Mouse (Mus musculus) heart, embryonic 16.5 days (tissue): ENCODE measurements around the gene Rassf2. TPM values are rescaled to one million over a fixed set of nuclear protein-coding genes. Genes with fewer than 3 reads are reported as not detected.

Experiments
- ATAC-seq: fragments of 200-750 bp; cut with Nextera tagmentation; replicated peaks from 2 replicates; pipeline ENCODE4 v1.8.0; 2017; ENCODE audit warnings: moderate number of reproducible peaks; ENCODE audit not compliant: insufficient read depth, low FRiP score; ENCODE audit errors: extremely low read depth
- H3K27ac ChIP-seq: fragments of 300-500 bp; sonication (generic); 2 replicates; pipeline ENCODE4 v1.5.1; 2014; ENCODE audit warnings: mild to moderate bottlenecking, low read length, control low read depth, moderate library complexity
- H3K27me3 ChIP-seq: fragments of 300-500 bp; sonication (generic); 2 replicates; pipeline ENCODE4 v1.6.1; 2014; ENCODE audit warnings: low read length, mixed read lengths; ENCODE audit not compliant: control insufficient read depth, insufficient read depth
- H3K36me3 ChIP-seq: fragments of 300-500 bp; sonication (generic); 2 replicates; pipeline ENCODE4 v1.6.1; 2014; ENCODE audit not compliant: control insufficient read depth, insufficient read depth
- H3K4me1 ChIP-seq: fragments of 300-500 bp; sonication (generic); 2 replicates; pipeline ENCODE4 v1.6.1; 2014; ENCODE audit warnings: low read length, mixed read lengths; ENCODE audit not compliant: control insufficient read depth, insufficient read depth
- H3K4me2 ChIP-seq: fragments of 300-500 bp; sonication (generic); 2 replicates; pipeline ENCODE4 v1.6.1; 2014; ENCODE audit warnings: low read depth, mild to moderate bottlenecking, control low read depth, low read length
- H3K4me3 ChIP-seq: fragments of 300-500 bp; sonication (generic); 2 replicates; pipeline ENCODE4 v1.5.1; 2014; ENCODE audit warnings: mild to moderate bottlenecking, control low read depth, low read length
- H3K9ac ChIP-seq: fragments of 300-500 bp; sonication (generic); 2 replicates; pipeline ENCODE4 v1.6.1; 2014; ENCODE audit warnings: low read length, control low read depth
- H3K9me3 ChIP-seq: fragments of 300-500 bp; sonication (generic); replicated peaks from 2 replicates; pipeline ENCODE4 v1.6.1; 2016; ENCODE audit warnings: low read length; ENCODE audit not compliant: control insufficient read depth
- WGBS: fragments of 180-500 bp; shearing (Covaris S2); extraction: QIAGEN DNeasy Blood & Tissue Kit; methylation state at CpG from one replicate; pipeline ENCODE4 v1.1.7; 2014; 5-methylcytosine and 5-hydroxymethylcytosine counted together
- polyA plus RNA-seq: library from polyadenylated mRNA; unstranded; fragments of >200 nt; fragmentation: Nextera tagmentation; extraction: Ambion mirVana; gene quantifications from 2 replicates; pipeline ENCODE4 v1.2.1, GENCODE M21; 2015

Rassf2 gene
- polyA plus RNA-seq, 1 experiment from 2014 or later = 12.5 TPM

DNA sequence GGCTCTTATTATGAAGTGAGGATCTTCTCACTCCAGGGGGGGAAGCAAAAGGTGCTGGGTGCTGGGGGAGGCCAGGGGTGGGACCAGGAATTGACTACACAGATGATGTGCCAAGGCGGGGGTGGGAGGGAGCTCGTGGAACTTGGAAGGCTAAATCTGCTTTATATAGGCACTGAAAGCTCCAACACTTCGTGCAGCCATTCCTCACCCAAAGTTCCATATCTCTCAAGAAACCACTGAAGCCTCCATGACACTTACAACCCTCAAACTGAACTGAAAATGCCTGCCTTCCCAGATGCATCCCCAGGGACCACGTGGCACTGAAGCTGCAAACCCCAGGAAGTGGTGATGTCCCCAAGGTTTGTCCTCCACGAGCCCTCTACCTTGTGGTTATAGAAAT, 26.1 kb downstream of the Rassf2 start:
- Histone ChIP-seq H3K27me3 (no peaks in the 10 kb centered on the region), H3K4me3 (no peak overlapping the region), H3K4me2 (no peak overlapping the region), H3K27ac (no peak overlapping the region), H3K36me3 (0 out of 2 replicates have a peak, but pooled peaks cover 4% of the 10 kb centered on the region), H3K4me1 (peaks cover 16% of the 10 kb centered on the region), H3K9me3 (no peaks in the 10 kb centered on the region), H3K9ac (no peak overlapping the region)
- WGBS = 71% methylated on average over 5 of the region's 5 CpGs
- ATAC-seq = no peak

DNA sequence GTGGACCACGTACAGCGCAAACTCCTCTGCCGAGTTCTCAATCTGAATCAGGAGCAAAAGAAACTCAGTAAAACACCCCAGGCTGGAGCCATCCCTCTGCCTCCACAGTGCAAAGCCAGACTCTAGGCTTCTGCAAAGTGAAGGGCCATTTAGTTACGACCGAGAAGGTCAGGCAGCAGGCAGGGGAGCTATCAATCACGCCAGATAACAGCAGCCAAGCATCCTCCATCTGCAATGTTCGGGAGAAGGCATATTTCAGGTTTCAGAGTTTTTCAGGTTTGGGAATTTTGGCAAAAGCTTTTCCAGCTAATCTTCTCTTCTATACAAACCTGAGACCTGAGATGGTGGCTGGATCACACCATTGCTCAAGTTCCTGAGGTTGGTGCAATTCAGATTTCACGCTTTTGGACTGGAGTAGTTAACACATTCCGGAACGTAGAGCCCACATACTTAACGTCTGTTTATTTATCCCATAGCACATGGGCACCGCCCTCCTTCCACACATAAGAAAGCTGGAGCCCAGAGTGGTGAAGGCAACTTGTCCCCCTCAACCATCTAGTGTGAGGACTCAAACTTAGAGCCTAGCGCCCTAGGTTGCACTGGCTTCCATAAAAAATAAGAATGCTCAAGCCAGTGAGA, 28.2 kb downstream of the Rassf2 start:
- 58% methylated on average over 13 of the region's 13 CpGs for WGBS
- Histone ChIP-seq H3K27me3 (no peaks in the 10 kb centered on the region), H3K27ac (no peak overlapping the region), H3K36me3 (peaks cover 6% of the 10 kb centered on the region; the same call in 1 of the 2 replicates), H3K9me3 (no peaks in the 10 kb centered on the region), H3K9ac (no peak overlapping the region), H3K4me2 (no peak overlapping the region), H3K4me1 (peaks cover 13% of the 10 kb centered on the region), H3K4me3 (no peak overlapping the region)
- ATAC-seq = no peak

DNA sequence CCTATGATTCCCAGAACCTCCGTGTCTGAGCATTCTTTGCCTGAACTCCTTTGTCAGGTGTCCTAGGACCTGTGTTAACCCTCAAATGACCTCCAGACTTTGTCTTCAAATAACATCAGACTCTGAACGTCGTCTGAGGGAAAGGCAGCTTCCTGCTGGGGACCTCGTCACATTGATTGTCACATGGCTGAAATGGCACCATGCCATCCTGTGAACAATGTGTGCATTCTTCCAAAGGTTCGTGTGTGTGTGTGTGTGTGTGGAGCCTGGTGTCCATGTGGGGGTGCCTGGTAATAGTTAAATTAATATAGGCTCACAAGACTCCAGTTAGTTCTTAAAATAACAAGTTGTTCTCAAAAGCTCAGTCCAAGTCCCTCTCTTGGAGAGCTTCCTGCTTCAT, 32.7 kb downstream of the Rassf2 start:
- H3K36me3 ChIP-seq = peaks cover 10% of the 10 kb centered on the region; the same call in 1 of the 2 replicates
- no peak overlapping the region for H3K9ac ChIP-seq
- no peak overlapping the region for H3K4me3 ChIP-seq
- no peak overlapping the region for H3K27ac ChIP-seq
- ATAC-seq = no peak
- no peaks in the 10 kb centered on the region for H3K27me3 ChIP-seq
- H3K9me3 ChIP-seq = no peaks in the 10 kb centered on the region
- no peak overlapping the region for H3K4me2 ChIP-seq
- H3K4me1 ChIP-seq = peaks cover 7% of the 10 kb centered on the region
- 35% methylated on average over 5 of the region's 5 CpGs for WGBS

DNA sequence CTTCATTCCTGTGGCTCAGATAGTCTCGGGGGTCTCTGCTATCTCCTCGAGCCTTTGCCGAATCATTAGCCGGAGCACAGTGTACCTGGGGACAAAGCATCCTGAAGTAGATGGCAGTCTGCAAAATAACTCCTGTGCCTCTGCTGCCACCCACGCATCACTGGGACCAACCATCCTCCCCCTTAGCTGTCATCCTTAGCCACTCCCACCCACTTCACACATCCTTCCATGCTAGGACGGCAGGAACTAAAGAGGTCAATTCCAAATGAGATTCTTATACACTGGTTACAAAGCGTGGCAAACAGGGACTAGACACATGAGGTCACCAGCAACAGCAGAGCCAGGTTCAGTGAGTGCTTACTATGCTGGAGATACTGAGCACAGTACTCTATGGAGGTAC, 33.7 kb downstream of the Rassf2 start:
- WGBS = 74% methylated on average over 7 of the region's 7 CpGs
- H3K27me3 ChIP-seq = no peaks in the 10 kb centered on the region
- no peak for ATAC-seq
- no peak overlapping the region for H3K9ac ChIP-seq
- H3K36me3 ChIP-seq = peaks cover 10% of the 10 kb centered on the region; the same call in 1 of the 2 replicates
- no peak overlapping the region for H3K4me2 ChIP-seq
- H3K4me1 ChIP-seq = peaks cover 12% of the 10 kb centered on the region
- no peaks in the 10 kb centered on the region for H3K9me3 ChIP-seq
- H3K27ac ChIP-seq = no peak overlapping the region
- no peak overlapping the region for H3K4me3 ChIP-seq

DNA sequence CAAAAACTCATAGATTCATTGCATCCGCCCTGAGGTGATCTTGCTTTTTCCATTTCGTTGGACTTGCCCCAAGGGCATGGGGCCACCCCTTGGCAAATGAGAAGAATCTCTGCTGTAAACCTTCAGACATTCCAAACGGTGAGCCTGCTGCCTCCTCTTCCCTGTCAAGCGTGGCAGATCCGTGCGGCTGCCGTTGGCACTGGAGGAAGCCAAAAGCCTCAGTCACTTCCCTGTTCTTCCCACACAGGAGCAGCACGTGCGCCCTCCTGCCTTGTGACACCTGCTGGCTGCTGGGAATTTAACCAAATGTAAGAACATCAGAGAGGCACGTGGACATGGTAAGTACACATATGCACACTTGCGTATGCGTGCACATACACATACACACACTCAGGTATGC, 34.3 kb downstream of the Rassf2 start:
- H3K27me3 ChIP-seq = no peaks in the 10 kb centered on the region
- H3K4me2 ChIP-seq = no peak overlapping the region
- H3K9ac ChIP-seq = no peak overlapping the region
- peaks cover 10% of the 10 kb centered on the region; the same call in 1 of the 2 replicates for H3K36me3 ChIP-seq
- 86% methylated on average over 12 of the region's 12 CpGs for WGBS
- no peak overlapping the region for H3K4me3 ChIP-seq
- H3K9me3 ChIP-seq = no peaks in the 10 kb centered on the region
- ATAC-seq = no peak
- no peak overlapping the region for H3K27ac ChIP-seq
- peaks cover 12% of the 10 kb centered on the region for H3K4me1 ChIP-seq

DNA sequence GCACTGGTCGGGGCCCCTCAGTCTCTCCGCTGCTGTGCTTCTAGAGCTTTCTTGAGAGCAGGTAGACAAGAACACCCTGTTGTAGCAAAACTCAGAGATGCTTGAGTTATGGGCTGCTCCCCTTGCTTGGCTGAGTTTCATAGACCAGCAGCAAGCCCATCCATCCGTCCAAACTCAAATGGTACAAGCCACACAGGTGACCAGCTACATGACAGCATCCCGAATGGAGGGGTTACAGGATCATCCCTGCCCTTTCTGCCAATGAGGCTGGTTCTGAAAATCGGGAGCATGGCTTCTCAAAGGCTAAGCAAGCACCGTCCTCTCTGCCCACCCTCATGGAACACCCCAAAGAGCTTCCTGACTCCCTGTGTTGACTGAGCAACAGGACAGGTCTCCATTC, 35.1 kb downstream of the Rassf2 start:
- Histone ChIP-seq H3K27me3 (no peaks in the 10 kb centered on the region), H3K9me3 (no peaks in the 10 kb centered on the region), H3K9ac (no peak overlapping the region), H3K4me2 (no peak overlapping the region), H3K4me3 (no peak overlapping the region), H3K27ac (no peak overlapping the region), H3K36me3 (peaks cover 10% of the 10 kb centered on the region; the same call in 1 of the 2 replicates), H3K4me1 (peaks cover 12% of the 10 kb centered on the region)
- 91% methylated on average over 6 of the region's 6 CpGs for WGBS
- no peak for ATAC-seq

DNA sequence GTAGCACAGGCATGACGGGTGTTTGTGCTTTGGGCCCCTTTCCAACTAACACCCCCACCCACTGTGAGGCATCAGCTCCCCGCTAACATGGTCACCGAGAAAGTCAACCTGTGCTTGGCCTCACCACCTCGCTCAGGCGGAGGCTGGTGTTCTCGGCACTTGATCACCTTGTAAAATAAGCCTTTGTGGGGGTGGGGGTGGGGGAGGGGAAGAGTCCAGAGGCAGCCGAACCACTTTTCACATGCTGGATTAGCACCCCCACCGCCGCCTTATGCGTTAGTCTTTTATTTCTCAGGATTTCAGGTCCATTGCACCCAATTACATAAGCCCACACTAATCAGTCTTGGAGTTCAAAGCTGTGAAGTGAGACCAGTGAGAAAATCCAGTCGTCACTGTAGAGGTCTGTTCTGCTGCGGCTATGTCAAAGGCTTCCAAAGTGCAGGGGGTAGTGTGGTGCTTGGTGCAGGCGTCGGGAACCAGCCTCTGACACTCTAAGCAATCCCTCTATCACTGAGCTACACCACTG, 36.4 kb downstream of the Rassf2 start:
- WGBS = 37% methylated on average over 14 of the region's 14 CpGs
- Histone ChIP-seq H3K9me3 (no peaks in the 10 kb centered on the region), H3K4me2 (peak overlapping the region; percentile 33), H3K27ac (peak overlapping the region; percentile 47), H3K9ac (no peak overlapping the region), H3K36me3 (peaks cover 10% of the 10 kb centered on the region; the same call in 1 of the 2 replicates), H3K27me3 (no peaks in the 10 kb centered on the region), H3K4me3 (no peak overlapping the region), H3K4me1 (peaks cover 12% of the 10 kb centered on the region)
- ATAC-seq = peak; percentile 31; the same call in 1 of the 2 replicates

DNA sequence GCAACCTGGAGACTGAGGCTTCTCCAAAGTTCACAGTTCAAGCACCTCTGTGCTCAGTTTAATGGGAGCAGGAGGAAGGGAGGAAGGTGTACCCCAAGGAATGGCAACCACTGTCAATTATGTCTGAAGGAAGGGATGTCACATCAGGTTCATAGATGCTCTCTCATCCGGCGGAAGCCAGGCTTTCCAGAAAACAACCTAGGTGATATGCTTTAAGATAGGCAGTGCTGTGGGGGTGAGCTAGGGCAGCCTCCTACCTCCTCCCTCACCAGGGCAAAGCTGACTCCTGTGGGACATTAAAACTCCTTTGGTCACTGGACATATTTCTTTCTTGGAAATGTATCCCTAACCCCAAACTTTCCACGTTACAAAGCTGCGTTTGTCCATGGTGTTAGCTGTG, 36.9 kb downstream of the Rassf2 start:
- Histone ChIP-seq H3K36me3 (peaks cover 10% of the 10 kb centered on the region; the same call in 1 of the 2 replicates), H3K4me3 (no peak overlapping the region), H3K4me1 (peaks cover 12% of the 10 kb centered on the region), H3K9me3 (no peaks in the 10 kb centered on the region), H3K4me2 (peak overlapping the region; percentile 33), H3K9ac (no peak overlapping the region), H3K27ac (no peak overlapping the region), H3K27me3 (no peaks in the 10 kb centered on the region)
- 69% methylated on average over 4 of the region's 4 CpGs for WGBS
- no peak for ATAC-seq

DNA sequence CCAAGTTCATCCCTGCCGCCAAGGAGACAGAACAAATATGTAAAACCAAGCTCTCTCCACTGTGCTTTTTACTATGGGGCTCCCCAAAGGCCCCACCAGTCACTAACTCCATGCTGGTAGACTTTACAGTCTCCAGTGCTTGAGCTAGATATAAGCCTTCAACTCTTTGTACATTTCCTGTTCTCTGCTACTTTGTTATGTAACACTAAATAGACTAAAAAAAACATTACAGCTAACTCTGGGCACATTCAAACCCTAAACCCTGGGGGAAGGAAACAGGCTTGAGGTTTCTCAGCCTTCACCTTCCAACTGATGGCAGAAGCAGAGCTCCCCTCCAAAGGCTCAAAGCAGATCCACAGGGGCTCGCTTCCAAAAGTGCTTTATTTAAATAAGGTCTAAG, 37.6 kb downstream of the Rassf2 start:
- H3K4me3 ChIP-seq = no peak overlapping the region
- no peak for ATAC-seq
- no peak overlapping the region for H3K4me2 ChIP-seq
- no peaks in the 10 kb centered on the region for H3K9me3 ChIP-seq
- no peaks in the 10 kb centered on the region for H3K27me3 ChIP-seq
- H3K36me3 ChIP-seq = 0 out of 2 replicates have a peak, but pooled peaks cover 4% of the 10 kb centered on the region
- no peak overlapping the region for H3K9ac ChIP-seq
- WGBS = 84% methylated on average over 2 of the region's 2 CpGs
- H3K27ac ChIP-seq = no peak overlapping the region
- peaks cover 12% of the 10 kb centered on the region for H3K4me1 ChIP-seq
